Mouse (Mus musculus): ENCODE results near the gene Olfr934. TPM values are rescaled to one million over a fixed set of nuclear protein-coding genes. Genes with fewer than 3 reads are reported as not detected.

The Olfr934 gene
- total RNA-seq (2022): not detected

- no peak for DNase-seq (ENCODE audit: low spot score in 2 of 2)
Measured at GRCm38 (mm10) chr9:38988215-38988614, at the start of gene Olfr934. TSS of gene Olfr934 (minus strand) at chr9:38988315.

- DNase-seq (ENCODE audit: low spot score in 2 of 2): no peak
Measured at GRCm38 (mm10) chr9:39023277-39023676, 35.2 kb upstream of the Olfr934 start, which contains the start of gene Olfr146. TSS of gene Olfr146 (minus strand) at chr9:39023377.

GRCm38 (mm10) chr9:38999583-38999982 lies 11.5 kb upstream of the Olfr934 start, which contains the start of gene Olfr935:
TSS of gene Olfr935 (minus strand) at chr9:38999683.
- DNase-seq (ENCODE audit: low spot score in 2 of 2): no peak

GRCm38 (mm10) chr9:38972013-38972412 lies 16.1 kb downstream of the Olfr934 start, which contains the start of gene Olfr933:
TSS of gene Olfr933 (plus strand) at chr9:38972313.
- no peak for DNase-seq (ENCODE audit: low spot score in 2 of 2)

- no peak for DNase-seq (ENCODE audit: low spot score in 2 of 2)
Measured at GRCm38 (mm10) chr9:38954124-38954416, 34.0 kb downstream of the Olfr934 start.

- DNase-seq (ENCODE audit: low spot score in 2 of 2): peak in 1 of 2 experiments; percentile 40
Measured at GRCm38 (mm10) chr9:38953401-38954123, 34.6 kb downstream of the Olfr934 start.

Other genes starting within 250 kb of the Olfr934 start
- under 1 TPM; 0.07 to 0.17 (median 0.09) TPM for gene Olfr920, start 236.0 kb downstream of the Olfr934 start, total RNA-seq (2022)
- not detected for gene Olfr921, start 215.2 kb downstream of the Olfr934 start, total RNA-seq (2022)
- gene Olfr922, start 173.7 kb downstream of the Olfr934 start, total RNA-seq (2022): not detected
- not detected for gene Olfr923, start 161.8 kb downstream of the Olfr934 start, total RNA-seq (2022)
- gene Olfr924, start 143.9 kb downstream of the Olfr934 start, total RNA-seq (2022): not detected
- gene Olfr26, start 133.3 kb downstream of the Olfr934 start, total RNA-seq (2022): not detected
- not detected for gene Olfr926, start 111.2 kb downstream of the Olfr934 start, total RNA-seq (2022)
- not detected for gene Olfr930, start 58.5 kb downstream of the Olfr934 start, total RNA-seq (2022)
- not detected for gene Olfr933, start 16.0 kb downstream of the Olfr934 start, total RNA-seq (2022)
- gene Olfr935, start 11.4 kb upstream of the Olfr934 start, total RNA-seq (2022): not detected
- gene Olfr146, start 35.1 kb upstream of the Olfr934 start, total RNA-seq (2022): not detected
- not detected for gene Olfr937, start 76.6 kb upstream of the Olfr934 start, total RNA-seq (2022)
- not detected for gene Olfr938, start 90.6 kb upstream of the Olfr934 start, total RNA-seq (2022)
- gene Olfr27, start 139.8 kb upstream of the Olfr934 start, total RNA-seq (2022): not detected
- not detected for gene Olfr943, start 178.0 kb upstream of the Olfr934 start, total RNA-seq (2022)
- not detected for gene Olfr944, start 213.6 kb upstream of the Olfr934 start, total RNA-seq (2022)